Comparison of ENCODE assay signal across 49 mouse cellular contexts in genomic region chr19:61256166-61256887, GRCm38 (mm10). TPM values are rescaled to one million over a fixed set of nuclear protein-coding genes. Genes with fewer than 3 reads are reported as not detected.
"Had no signal": no experiment of that assay in that cellular context is flagged by ENCODE, and none has a peak within 500 bp of the region (broad histone marks: within the 10 kb centered on the region; RNA-seq: fewer than 3 reads in every experiment).

No protein-coding gene starts in this region.

- ATAC-seq: hindbrain, embryonic 16.5 days; hindbrain, postnatal 0 days; inflammation-experienced regulatory T-cells, adult 6 months; intestine, embryonic 15.5 days; intestine, embryonic 16.5 days; intestine, postnatal 0 days had no signal

- H3K4me3 ChIP-seq: heart, embryonic 10.5 days; heart, embryonic 12.5 days; heart, embryonic 13.5 days; heart, embryonic 15.5 days; hindbrain, embryonic 10.5 days; hindbrain, embryonic 12.5 days; hindbrain, embryonic 13.5 days; hindbrain, embryonic 15.5 days; intestine, embryonic 15.5 days; kidney, embryonic 15.5 days; layer of hippocampus, adult 2 months; left cerebral cortex, adult 2 months had no signal

- H3K27me3 ChIP-seq: heart, embryonic 12.5 days; heart, embryonic 13.5 days; heart, embryonic 15.5 days; hindbrain, embryonic 12.5 days; hindbrain, embryonic 13.5 days; hindbrain, embryonic 15.5 days; intestine, embryonic 15.5 days; kidney, embryonic 15.5 days had no signal

- H3K27ac ChIP-seq: heart, embryonic 10.5 days; heart, embryonic 13.5 days; heart, embryonic 15.5 days; hindbrain, embryonic 10.5 days; hindbrain, embryonic 12.5 days; hindbrain, embryonic 13.5 days; hindbrain, embryonic 14.5 days; hindbrain, embryonic 15.5 days; hindbrain, postnatal 0 days; intestine, embryonic 15.5 days; kidney, embryonic 15.5 days; layer of hippocampus, adult 2 months; left cerebral cortex, adult 2 months had no signal

- DNase-seq: heart, postnatal 14 days; heart, postnatal 36 days; heart, postnatal 4 days; kidney, adult 11 months; kidney, adult 2 months; kidney, adult 8-10 months; kidney, adult 9 months; kidney, postnatal 10 days; kidney, postnatal 14 days; kidney, postnatal 25 days; kidney, postnatal 36 days; layer of hippocampus, adult 9-11 months; layer of hippocampus, postnatal 36 days had no signal

- H3K36me3 ChIP-seq: heart, embryonic 10.5 days; heart, embryonic 12.5 days; heart, embryonic 13.5 days; heart, embryonic 15.5 days; hindbrain, embryonic 10.5 days; hindbrain, embryonic 12.5 days; hindbrain, embryonic 13.5 days; hindbrain, embryonic 15.5 days; intestine, embryonic 15.5 days; kidney, embryonic 15.5 days had no signal

- H3K4me2 ChIP-seq: heart, embryonic 11.5 days; heart, embryonic 12.5 days; heart, embryonic 13.5 days; heart, embryonic 15.5 days; hindbrain, embryonic 12.5 days; hindbrain, embryonic 13.5 days; hindbrain, embryonic 14.5 days; hindbrain, embryonic 15.5 days; intestine, embryonic 15.5 days; kidney, embryonic 15.5 days had no signal

- H3K4me1 ChIP-seq: heart, embryonic 10.5 days; heart, embryonic 12.5 days; heart, embryonic 13.5 days; heart, embryonic 15.5 days; hindbrain, embryonic 10.5 days; hindbrain, embryonic 12.5 days; hindbrain, embryonic 13.5 days; hindbrain, embryonic 15.5 days; intestine, embryonic 15.5 days; kidney, embryonic 15.5 days had no signal

- H3K9ac ChIP-seq: heart, embryonic 12.5 days; heart, embryonic 13.5 days; heart, embryonic 15.5 days; hindbrain, embryonic 12.5 days; hindbrain, embryonic 13.5 days; hindbrain, embryonic 14.5 days; hindbrain, embryonic 15.5 days; intestine, embryonic 15.5 days; kidney, embryonic 15.5 days had no signal

- H3K9me3 ChIP-seq: heart, embryonic 10.5 days; heart, embryonic 12.5 days; heart, embryonic 15.5 days; hindbrain, embryonic 12.5 days; hindbrain, embryonic 15.5 days; intestine, embryonic 15.5 days had no signal

RNA-seq across cellular contexts. Expression of gene Gm21060, which starts 40.5 kb away (rescaled TPM):
- total RNA-seq: heart, postnatal 14 days; heart, postnatal 25 days; heart, postnatal 36 days; heart, postnatal 4 days; hematopoietic stem cell, adult 5-6 weeks; hindbrain, postnatal 0 days; layer of hippocampus, adult 18-20 months; layer of hippocampus, adult 2 months; layer of hippocampus, adult 8-10 months; layer of hippocampus, postnatal 10 days; layer of hippocampus, postnatal 14 days; layer of hippocampus, postnatal 25 days; layer of hippocampus, postnatal 36 days; left cerebral cortex, adult 18-20 months; left cerebral cortex, adult 2 months; left cerebral cortex, adult 8-10 months had no signal
- polyA plus RNA-seq: heart, embryonic 10.5 days; heart, embryonic 11.5 days; heart, embryonic 12.5 days; heart, embryonic 13.5 days; heart, embryonic 14.5 days; heart, embryonic 15.5 days; heart, embryonic 16.5 days; heart, postnatal 0 days; hindbrain, embryonic 10.5 days; hindbrain, embryonic 11.5 days; hindbrain, embryonic 12.5 days; hindbrain, embryonic 13.5 days; hindbrain, embryonic 14.5 days; hindbrain, embryonic 15.5 days; hindbrain, embryonic 16.5 days; hindbrain, postnatal 0 days; inflammation-experienced regulatory T-cells, adult 6 months; intestine, embryonic 14.5 days; intestine, embryonic 15.5 days; intestine, embryonic 16.5 days; intestine, postnatal 0 days; kidney, adult 2 months; kidney, embryonic 14.5 days; kidney, embryonic 15.5 days; kidney, embryonic 16.5 days; large intestine, adult 2 months had no signal
